Mouse (Mus musculus): ENCODE results near the gene Kdm2b. TPM values are rescaled to one million over a fixed set of nuclear protein-coding genes. Genes with fewer than 3 reads are reported as not detected.

Gene Kdm2b
- polyA plus RNA-seq, 1 experiment from 2014 or later = 31.7 TPM

- Histone ChIP-seq H3K4me3 (ENCODE audit: low read depth, low read length) (no peak overlapping the region), H3K36me3 (ENCODE audit: control insufficient read depth, insufficient read depth, low read length) (peaks cover 55% of the 10 kb centered on the region), H3K9me3 (ENCODE audit: control insufficient read depth, low read length) (no peaks in the 10 kb centered on the region), H3K4me1 (replicated peaks; ENCODE audit: control insufficient read depth, insufficient read depth, low read length) (no peaks in the 10 kb centered on the region), H3K9ac (ENCODE audit: low read length) (no peak overlapping the region), H3K27me3 (replicated peaks; ENCODE audit: control insufficient read depth, insufficient read depth, low read length) (no peaks in the 10 kb centered on the region), H3K4me2 (ENCODE audit: low read length) (no peak overlapping the region), H3K27ac (ENCODE audit: low read depth) (no peak overlapping the region)
- WGBS = 92% methylated on average over 2 of the region's 2 CpGs
- no peak for ATAC-seq (replicated peaks; ENCODE audit: low FRiP score, low TSS enrichment, low read depth)
- no peak for DNase-seq (ENCODE audit: low spot score)
Observed at GRCm38 (mm10) chr5:122863053-122863452, 126.6 kb downstream of the Kdm2b start.

GRCm38 (mm10) chr5:122855858-122856257 lies 133.8 kb downstream of the Kdm2b start:
- Histone ChIP-seq H3K27ac (ENCODE audit: low read depth) (no peak overlapping the region), H3K4me1 (replicated peaks; ENCODE audit: control insufficient read depth, insufficient read depth, low read length) (peaks cover 8% of the 10 kb centered on the region; the same call in 1 of the 2 replicates), H3K9me3 (ENCODE audit: control insufficient read depth, low read length) (no peaks in the 10 kb centered on the region), H3K9ac (ENCODE audit: low read length) (no peak overlapping the region), H3K4me3 (ENCODE audit: low read depth, low read length) (no peak overlapping the region), H3K36me3 (ENCODE audit: control insufficient read depth, insufficient read depth, low read length) (no peaks in the 10 kb centered on the region), H3K27me3 (replicated peaks; ENCODE audit: control insufficient read depth, insufficient read depth, low read length) (no peaks in the 10 kb centered on the region), H3K4me2 (ENCODE audit: low read length) (no peak overlapping the region)
- WGBS = 77% methylated on average over 3 of the region's 3 CpGs
- no peak for DNase-seq (ENCODE audit: low spot score)
- no peak for ATAC-seq (replicated peaks; ENCODE audit: low FRiP score, low TSS enrichment, low read depth)

GRCm38 (mm10) chr5:122852611-122853010 lies 137.0 kb downstream of the Kdm2b start:
- ATAC-seq (replicated peaks; ENCODE audit: low FRiP score, low TSS enrichment, low read depth) = no peak
- no peak overlapping the region for H3K4me2 ChIP-seq (ENCODE audit: low read length)
- H3K9ac ChIP-seq (ENCODE audit: low read length) = no peak overlapping the region
- H3K27ac ChIP-seq (ENCODE audit: low read depth) = no peak overlapping the region
- no peak overlapping the region for H3K4me3 ChIP-seq (ENCODE audit: low read depth, low read length)
- DNase-seq (ENCODE audit: low spot score) = no peak
- H3K4me1 ChIP-seq (replicated peaks; ENCODE audit: control insufficient read depth, insufficient read depth, low read length) = peaks cover 12% of the 10 kb centered on the region; the same call in 1 of the 2 replicates
- 85% methylated on average over 2 of the region's 2 CpGs for WGBS
- H3K27me3 ChIP-seq (replicated peaks; ENCODE audit: control insufficient read depth, insufficient read depth, low read length) = no peaks in the 10 kb centered on the region
- no peaks in the 10 kb centered on the region for H3K36me3 ChIP-seq (ENCODE audit: control insufficient read depth, insufficient read depth, low read length)
- no peaks in the 10 kb centered on the region for H3K9me3 ChIP-seq (ENCODE audit: control insufficient read depth, low read length)

- Histone ChIP-seq H3K27ac (ENCODE audit: low read depth) (peak overlapping the region; percentile 89), H3K27me3 (replicated peaks; ENCODE audit: control insufficient read depth, insufficient read depth, low read length) (no peaks in the 10 kb centered on the region), H3K4me2 (ENCODE audit: low read length) (peak overlapping the region; percentile 92), H3K9ac (ENCODE audit: low read length) (peak overlapping the region; percentile 94), H3K9me3 (ENCODE audit: control insufficient read depth, low read length) (no peaks in the 10 kb centered on the region), H3K4me1 (replicated peaks; ENCODE audit: control insufficient read depth, insufficient read depth, low read length) (peaks cover 12% of the 10 kb centered on the region; the same call in 1 of the 2 replicates), H3K4me3 (ENCODE audit: low read depth, low read length) (peak overlapping the region; percentile 92), H3K36me3 (ENCODE audit: control insufficient read depth, insufficient read depth, low read length) (no peaks in the 10 kb centered on the region)
- no peak for DNase-seq (ENCODE audit: low spot score)
- ATAC-seq (replicated peaks; ENCODE audit: low FRiP score, low TSS enrichment, low read depth) = peak; percentile 82
- WGBS = under 1% methylated on average over 34 of the region's 38 CpGs
Observed at GRCm38 (mm10) chr5:122850319-122851002, 139.2 kb downstream of the Kdm2b start.

GRCm38 (mm10) chr5:122849521-122850318 lies 139.9 kb downstream of the Kdm2b start, which contains the start of gene Rnf34:
TSS of gene Rnf34 (plus strand) at chr5:122850048.
- Histone ChIP-seq H3K4me1 (replicated peaks; ENCODE audit: control insufficient read depth, insufficient read depth, low read length) (peaks cover 12% of the 10 kb centered on the region; the same call in 1 of the 2 replicates), H3K4me3 (ENCODE audit: low read depth, low read length) (peak within 1 kb of the TSS; percentile 92), H3K9ac (ENCODE audit: low read length) (peak within 1 kb of the TSS; percentile 94), H3K36me3 (ENCODE audit: control insufficient read depth, insufficient read depth, low read length) (no peaks in the 10 kb centered on the region), H3K27me3 (replicated peaks; ENCODE audit: control insufficient read depth, insufficient read depth, low read length) (no peaks in the 10 kb centered on the region), H3K27ac (ENCODE audit: low read depth) (peak within 1 kb of the TSS; percentile 89), H3K9me3 (ENCODE audit: control insufficient read depth, low read length) (no peaks in the 10 kb centered on the region), H3K4me2 (ENCODE audit: low read length) (peak within 1 kb of the TSS; percentile 92)
- under 1% methylated on average over 59 of the region's 61 CpGs for WGBS
- DNase-seq (ENCODE audit: low spot score) = peak; percentile 98
- ATAC-seq (replicated peaks; ENCODE audit: low FRiP score, low TSS enrichment, low read depth) = peak; percentile 100

- Histone ChIP-seq H3K36me3 (ENCODE audit: control insufficient read depth, insufficient read depth, low read length) (no peaks in the 10 kb centered on the region), H3K4me1 (replicated peaks; ENCODE audit: control insufficient read depth, insufficient read depth, low read length) (no peaks in the 10 kb centered on the region), H3K9ac (ENCODE audit: low read length) (no peak overlapping the region), H3K27me3 (replicated peaks; ENCODE audit: control insufficient read depth, insufficient read depth, low read length) (no peaks in the 10 kb centered on the region), H3K9me3 (ENCODE audit: control insufficient read depth, low read length) (no peaks in the 10 kb centered on the region), H3K4me2 (ENCODE audit: low read length) (no peak overlapping the region), H3K4me3 (ENCODE audit: low read depth, low read length) (no peak overlapping the region), H3K27ac (ENCODE audit: low read depth) (no peak overlapping the region)
- ATAC-seq (replicated peaks; ENCODE audit: low FRiP score, low TSS enrichment, low read depth) (no peak), DNase-seq (ENCODE audit: low spot score) (no peak)
- 89% methylated on average over 5 of the region's 5 CpGs for WGBS
Observed at GRCm38 (mm10) chr5:122843799-122844198, 145.8 kb downstream of the Kdm2b start.

GRCm38 (mm10) chr5:122841126-122841525 lies 148.5 kb downstream of the Kdm2b start:
- Histone ChIP-seq H3K36me3 (ENCODE audit: control insufficient read depth, insufficient read depth, low read length) (no peaks in the 10 kb centered on the region), H3K4me3 (ENCODE audit: low read depth, low read length) (no peak overlapping the region), H3K4me1 (replicated peaks; ENCODE audit: control insufficient read depth, insufficient read depth, low read length) (no peaks in the 10 kb centered on the region), H3K9ac (ENCODE audit: low read length) (no peak overlapping the region), H3K27ac (ENCODE audit: low read depth) (no peak overlapping the region), H3K27me3 (replicated peaks; ENCODE audit: control insufficient read depth, insufficient read depth, low read length) (no peaks in the 10 kb centered on the region), H3K9me3 (ENCODE audit: control insufficient read depth, low read length) (no peaks in the 10 kb centered on the region), H3K4me2 (ENCODE audit: low read length) (no peak overlapping the region)
- DNase-seq (ENCODE audit: low spot score) (no peak), ATAC-seq (replicated peaks; ENCODE audit: low FRiP score, low TSS enrichment, low read depth) (no peak)
- WGBS = 87% methylated on average over 2 of the region's 2 CpGs

GRCm38 (mm10) chr5:122832996-122833395 lies 156.6 kb downstream of the Kdm2b start:
- H3K36me3 ChIP-seq (ENCODE audit: control insufficient read depth, insufficient read depth, low read length) = no peaks in the 10 kb centered on the region
- H3K9ac ChIP-seq (ENCODE audit: low read length) = no peak overlapping the region
- ATAC-seq (replicated peaks; ENCODE audit: low FRiP score, low TSS enrichment, low read depth) (no peak), DNase-seq (ENCODE audit: low spot score) (no peak)
- H3K27ac ChIP-seq (ENCODE audit: low read depth) = no peak overlapping the region
- H3K4me2 ChIP-seq (ENCODE audit: low read length) = no peak overlapping the region
- H3K9me3 ChIP-seq (ENCODE audit: control insufficient read depth, low read length) = no peaks in the 10 kb centered on the region
- no peak overlapping the region for H3K4me3 ChIP-seq (ENCODE audit: low read depth, low read length)
- 81% methylated on average over 10 of the region's 10 CpGs for WGBS
- H3K27me3 ChIP-seq (replicated peaks; ENCODE audit: control insufficient read depth, insufficient read depth, low read length) = no peaks in the 10 kb centered on the region
- no peaks in the 10 kb centered on the region for H3K4me1 ChIP-seq (replicated peaks; ENCODE audit: control insufficient read depth, insufficient read depth, low read length)

Data from intestine, embryonic 14.5 days (tissue).